Mouse (Mus musculus) thymus, postnatal 4 days (tissue): ENCODE results near the gene D630045J12Rik.

Experiments
- DNase-seq: peaks from one replicate; pipeline ENCODE4 v3.0.0; 2021

D630045J12Rik gene

GRCm38 (mm10) chr6:38128115-38128514 lies 125.7 kb downstream of the D630045J12Rik start:
- DNase-seq = no peak

GRCm38 (mm10) chr6:38125462-38125861 lies 128.3 kb downstream of the D630045J12Rik start:
- DNase-seq = no peak

GRCm38 (mm10) chr6:38124882-38125281 lies 128.9 kb downstream of the D630045J12Rik start:
- no peak for DNase-seq

GRCm38 (mm10) chr6:38124207-38124835 lies 129.5 kb downstream of the D630045J12Rik start, which contains the start of gene Atp6v0a4:
Atp6v0a4 (minus strand) TSS chr6:38124586.
- no peak for DNase-seq

GRCm38 (mm10) chr6:38123471-38124206 lies 130.2 kb downstream of the D630045J12Rik start:
- DNase-seq = no peak

GRCm38 (mm10) chr6:38122791-38123190 lies 131.0 kb downstream of the D630045J12Rik start:
- no peak for DNase-seq

- DNase-seq = no peak
Measured at GRCm38 (mm10) chr6:38121843-38122242, 132.0 kb downstream of the D630045J12Rik start.

- peak; percentile 24 for DNase-seq
Measured at GRCm38 (mm10) chr6:38120681-38121371, 133.0 kb downstream of the D630045J12Rik start.

GRCm38 (mm10) chr6:38118341-38118740 lies 135.5 kb downstream of the D630045J12Rik start:
- no peak for DNase-seq

GRCm38 (mm10) chr6:38116107-38116770 lies 137.6 kb downstream of the D630045J12Rik start:
- DNase-seq = no peak

- no peak for DNase-seq
Measured at GRCm38 (mm10) chr6:38110859-38111258, 142.9 kb downstream of the D630045J12Rik start.

GRCm38 (mm10) chr6:38109871-38110270 lies 143.9 kb downstream of the D630045J12Rik start:
- DNase-seq = no peak

GRCm38 (mm10) chr6:38109160-38109795 lies 144.5 kb downstream of the D630045J12Rik start, which contains the start of gene Tmem213:
Tmem213 (plus strand) TSS chr6:38109255.
- DNase-seq = no peak

- DNase-seq = no peak
Measured at GRCm38 (mm10) chr6:38108449-38108848, 145.4 kb downstream of the D630045J12Rik start.

GRCm38 (mm10) chr6:38105924-38106323 lies 147.9 kb downstream of the D630045J12Rik start:
- no peak for DNase-seq

GRCm38 (mm10) chr6:38103775-38104174 lies 150.0 kb downstream of the D630045J12Rik start:
- DNase-seq = no peak

GRCm38 (mm10) chr6:38102216-38102795 lies 151.5 kb downstream of the D630045J12Rik start:
- DNase-seq = no peak

GRCm38 (mm10) chr6:38096961-38097370 lies 156.8 kb downstream of the D630045J12Rik start:
- DNase-seq = no peak

GRCm38 (mm10) chr6:38094701-38095100 lies 159.1 kb downstream of the D630045J12Rik start:
- no peak for DNase-seq

- no peak for DNase-seq
Measured at GRCm38 (mm10) chr6:38092539-38092938, 161.3 kb downstream of the D630045J12Rik start.

GRCm38 (mm10) chr6:38087242-38088026 lies 166.4 kb downstream of the D630045J12Rik start:
- DNase-seq = no peak
